Mouse (Mus musculus): ENCODE data around the gene Fa2h.

DNA sequence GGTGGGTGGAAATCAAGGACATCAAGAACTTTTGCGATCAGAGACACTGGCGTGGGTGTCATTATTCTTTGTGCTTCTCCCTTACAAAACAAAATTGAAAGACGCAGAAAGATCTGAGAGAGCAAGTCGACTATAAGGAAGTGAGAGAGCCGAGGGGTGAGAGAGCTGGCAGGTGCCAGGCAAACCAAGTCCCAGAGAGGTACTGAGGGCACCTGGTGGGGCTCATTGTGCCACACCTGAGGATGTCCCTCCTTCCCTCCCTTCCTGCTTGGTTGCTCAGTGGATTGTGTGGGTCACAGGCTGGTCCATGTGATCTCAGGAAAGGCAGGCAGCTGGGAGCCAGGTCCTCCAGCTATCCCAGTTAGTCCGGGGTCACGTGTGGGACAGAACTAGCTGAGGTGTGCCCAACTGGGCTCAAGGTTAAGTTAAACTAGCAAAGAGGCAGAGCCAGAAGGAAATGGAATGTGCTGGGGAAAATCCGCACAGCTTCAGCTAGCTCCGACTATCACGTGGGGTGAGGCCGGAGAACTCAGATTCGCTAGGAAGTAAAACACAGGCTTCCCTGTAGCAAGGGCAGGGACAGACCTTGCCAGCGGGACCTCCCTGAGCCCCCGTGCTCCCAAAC is 26.9 kb downstream of the Fa2h start:
- no peak for TF ChIP-seq CTCF (IDR thresholded peaks at IDR 0.05; ENCODE audit: borderline replicate concordance, control insufficient read depth, extremely low read depth, insufficient read depth, low read length, poor library complexity)
- TF ChIP-seq POLR2A (IDR thresholded peaks at IDR 0.05; ENCODE audit: control insufficient read depth, extremely low read depth, insufficient read depth, low read length, poor library complexity) = no peak
